Mouse (Mus musculus) v-Abl transformed pro-B cells (cell line): ENCODE data around the gene Poc1a.

Experiments
- in situ Hi-C, 2 experiments: fragments of 400-800 bp; cut with MboI; formaldehyde crosslinking; loops; one replicate each; pipeline ENCODE4 v1.15.1; 2025; ENCODE audit not compliant: unreplicated experiment in 2 of 2

Gene Poc1a

GRCm38 (mm10) chr9:106378045-106378444 is 97.2 kb downstream of the Poc1a start:
- in situ Hi-C loops, result no loop called here

GRCm38 (mm10) chr9:106378753-106379152 is 97.9 kb downstream of the Poc1a start:
- in situ Hi-C loops, result no loop called here

DNA sequence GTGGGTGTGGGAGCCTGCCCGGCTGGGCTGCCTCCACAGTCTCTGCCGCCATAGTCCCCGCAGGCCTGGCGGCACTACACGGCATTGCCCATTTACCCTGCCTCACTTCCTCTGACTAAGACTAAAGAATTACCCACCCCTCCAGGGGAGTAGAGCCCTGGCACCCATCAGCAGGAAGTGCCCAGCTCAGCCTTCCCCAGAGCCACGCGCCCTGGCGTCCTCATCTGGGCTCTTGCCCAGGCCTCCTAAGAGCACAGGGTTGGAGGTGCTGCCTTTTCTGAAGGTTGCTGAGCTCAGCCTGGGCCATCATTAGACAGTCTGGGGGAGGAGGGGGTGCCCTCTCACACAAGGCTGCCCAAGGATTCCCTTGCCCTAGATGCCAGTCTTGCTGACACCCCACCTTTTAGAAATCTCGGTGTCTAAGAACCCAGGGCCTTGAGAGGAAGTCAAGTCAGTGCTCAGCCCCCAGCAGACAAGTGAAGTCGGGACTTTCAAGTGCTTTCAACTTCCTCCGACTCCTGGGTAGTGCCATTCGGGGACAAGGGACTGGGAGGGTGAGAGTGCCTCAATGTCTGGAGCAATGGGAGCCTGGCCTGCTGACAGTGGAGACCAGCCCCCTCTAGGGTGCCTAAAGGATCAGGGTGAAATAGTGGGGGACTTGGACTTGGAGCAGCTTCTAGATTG is 105.5 kb downstream of the Poc1a start:
- in situ Hi-C loops, result no loop called here

- in situ Hi-C loops, result no loop called here
Measured at GRCm38 (mm10) chr9:106392828-106393527, 112.1 kb downstream of the Poc1a start.

DNA sequence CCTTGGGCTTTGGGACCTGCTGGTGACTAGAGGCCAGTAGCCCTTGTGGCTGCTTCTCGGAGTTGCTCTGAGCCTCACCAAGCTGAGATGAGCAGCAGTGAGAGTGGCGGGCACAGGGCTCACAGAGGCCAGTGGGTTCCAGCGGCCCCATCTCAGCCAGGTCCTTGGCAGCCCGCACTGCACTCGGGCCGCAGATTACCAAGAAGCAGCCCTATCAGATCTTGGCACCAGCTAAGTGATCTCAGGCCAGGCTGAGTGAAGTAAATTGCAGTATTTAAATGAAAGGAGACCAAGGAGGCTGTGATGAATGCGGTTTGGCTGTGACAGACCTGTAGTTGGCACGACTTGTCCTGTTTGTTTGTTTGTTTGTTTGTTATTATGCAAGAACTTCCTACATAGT is 112.7 kb downstream of the Poc1a start:
- in situ Hi-C loops, result no loop called here

DNA sequence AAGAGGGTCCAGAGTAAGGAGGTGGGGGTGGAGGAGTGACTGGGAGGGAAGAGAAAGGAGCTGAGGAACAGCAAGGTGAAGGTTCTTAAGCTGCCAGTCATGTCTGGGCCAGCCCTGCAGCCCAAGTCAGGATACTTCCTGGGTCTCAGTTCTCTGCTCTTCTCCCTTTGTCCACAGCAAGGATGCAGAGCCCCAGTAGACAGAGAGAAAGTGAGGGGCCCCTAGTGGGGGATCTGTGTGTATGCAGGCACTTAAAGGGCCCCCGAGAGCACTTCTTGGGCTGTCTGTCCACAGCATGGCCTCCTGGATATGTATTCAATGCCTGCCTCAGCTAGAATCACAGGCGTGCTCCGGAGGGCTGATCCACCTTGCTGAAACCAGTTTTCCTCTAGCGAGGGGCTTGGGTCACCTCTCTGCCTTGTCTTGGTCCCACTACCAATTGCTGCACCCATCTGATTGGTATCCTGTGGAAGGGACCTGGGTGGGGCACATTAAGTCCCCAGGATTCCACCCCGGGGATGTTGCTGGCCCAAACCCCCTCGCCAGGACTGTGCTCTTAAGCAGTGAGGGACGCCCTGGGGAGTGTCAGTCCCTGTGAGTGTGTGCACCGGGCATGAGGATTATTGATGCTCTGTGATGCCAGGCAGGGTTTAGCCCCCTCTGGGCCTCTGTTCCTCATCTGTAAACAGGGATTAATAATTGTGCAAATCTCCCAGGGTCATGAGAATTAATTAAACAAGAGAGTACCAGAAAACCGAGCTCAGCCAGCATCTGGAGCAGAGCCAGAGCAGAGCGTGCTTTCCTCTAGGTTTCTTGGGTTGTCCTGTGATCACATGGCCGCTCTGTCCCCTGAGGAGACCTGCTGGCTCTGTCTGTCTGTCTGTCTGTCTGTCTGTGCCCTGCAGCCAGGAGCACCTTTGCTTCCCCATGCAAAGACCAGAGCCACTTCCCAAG is 114.1 kb downstream of the Poc1a start:
- in situ Hi-C loops, result no loop called here

- in situ Hi-C loops, result no loop called here
Measured at GRCm38 (mm10) chr9:106397733-106398132, 116.9 kb downstream of the Poc1a start.

- in situ Hi-C loops, result no loop called here
Measured at GRCm38 (mm10) chr9:106398667-106399311, 117.9 kb downstream of the Poc1a start.

- in situ Hi-C loops, result no loop called here
Measured at GRCm38 (mm10) chr9:106399808-106400207, 118.9 kb downstream of the Poc1a start.
